Mouse (Mus musculus) granulocyte monocyte progenitor cell, adult 5-6 weeks (primary cell): ENCODE measurements around the gene Cubn. TPM values are rescaled to one million over a fixed set of nuclear protein-coding genes. Genes with fewer than 3 reads are reported as not detected.
A peak's percentile ranks its signal among the peaks of the same experiment; 100 is the strongest.

Experiments used
- ATAC-seq: replicated peaks from 2 replicates; pipeline ENCODE4 v1.8.0; 2016; ENCODE audit warnings: mild to moderate bottlenecking, moderate TSS enrichment, inconsistent platforms; ENCODE audit not compliant: poor library complexity, severe bottlenecking
- total RNA-seq, 2 experiments: library from RNA; stranded (forward) in 1 of 2; stranded (reverse) in 1 of 2; fragments of 200-712, 200-1000 nt in 1 of 2; fragments of >200 nt in 1 of 2; fragmentation: Nextera tagmentation in 1 of 2; gene quantifications; 2 replicates each; pipeline ENCODE4 v1.2.3; 2014 to 2017

Gene Cubn
- total RNA-seq, 2 experiments from 2014 or later: not detected

DNA sequence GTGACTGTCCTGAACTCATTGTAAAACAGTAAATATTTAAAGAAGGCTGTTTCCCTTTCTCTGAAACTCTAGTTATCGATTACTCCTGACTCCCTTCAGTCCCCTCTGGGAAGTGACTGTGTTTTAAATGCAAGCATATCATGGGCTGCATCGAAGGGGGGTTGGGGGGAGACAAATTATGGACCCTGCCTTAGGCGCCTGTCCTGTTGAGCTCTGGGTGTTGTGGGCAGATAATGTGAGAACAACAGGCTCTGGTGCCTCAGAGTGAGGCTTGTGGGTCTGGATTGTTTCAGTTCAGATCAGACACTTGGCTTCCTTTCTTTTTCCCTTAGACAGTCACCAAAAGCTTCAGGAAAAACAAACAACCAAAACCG is 119.8 kb downstream of the Cubn start:
- no peak for ATAC-seq

DNA sequence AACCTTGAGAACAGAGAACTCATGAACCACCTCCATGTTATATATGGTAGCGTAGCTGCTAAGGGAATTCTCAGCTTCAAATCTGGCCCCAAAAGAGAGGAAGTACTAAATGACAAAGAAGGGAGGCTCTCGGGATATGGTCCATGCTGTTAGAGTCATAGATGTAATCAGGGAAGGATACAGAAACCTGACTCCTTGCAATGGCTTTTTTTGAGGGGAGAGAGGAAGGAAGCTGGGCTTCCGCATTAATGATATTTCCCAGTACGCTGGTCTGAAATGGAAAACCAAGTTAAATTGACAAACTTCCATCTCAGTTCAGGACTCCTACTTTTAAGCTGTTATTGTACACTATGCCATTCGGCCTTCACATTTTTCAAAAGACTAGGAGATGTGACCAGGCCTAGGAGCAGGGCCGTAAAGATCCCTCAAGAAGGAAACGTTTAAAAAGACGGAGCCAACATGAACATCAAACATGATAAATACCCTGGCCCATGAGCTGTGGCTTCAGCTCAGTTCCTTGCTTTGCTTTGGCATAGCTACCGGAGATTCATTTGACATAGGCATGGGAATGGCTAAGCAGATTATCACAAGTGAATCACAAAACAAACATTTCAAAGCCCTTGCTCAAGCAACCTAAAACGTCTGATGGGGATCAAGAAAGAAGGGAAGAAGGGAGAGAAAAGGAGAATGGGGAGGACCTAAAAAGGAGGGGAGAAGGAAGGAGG is 120.4 kb downstream of the Cubn start:
- ATAC-seq: no peak

DNA sequence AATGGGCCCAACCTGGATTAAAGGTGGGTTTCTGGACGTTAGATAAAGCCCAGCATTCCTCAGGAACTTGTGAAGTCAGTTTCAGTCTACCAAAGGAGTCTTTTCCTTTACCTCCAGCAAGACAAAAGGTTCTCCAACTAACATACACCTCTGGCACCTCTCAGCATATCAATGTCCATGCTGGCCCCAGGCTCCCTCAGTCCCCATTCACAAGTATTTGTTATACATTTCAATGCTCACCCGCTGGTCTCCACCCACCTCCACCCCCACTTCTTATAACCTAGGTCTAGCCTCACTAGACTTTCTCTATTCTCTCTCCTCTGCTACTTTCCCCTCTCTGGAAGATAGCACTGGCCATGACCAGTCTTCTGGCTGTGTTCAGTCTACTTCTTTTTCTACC is 121.1 kb downstream of the Cubn start:
- ATAC-seq: no peak

DNA sequence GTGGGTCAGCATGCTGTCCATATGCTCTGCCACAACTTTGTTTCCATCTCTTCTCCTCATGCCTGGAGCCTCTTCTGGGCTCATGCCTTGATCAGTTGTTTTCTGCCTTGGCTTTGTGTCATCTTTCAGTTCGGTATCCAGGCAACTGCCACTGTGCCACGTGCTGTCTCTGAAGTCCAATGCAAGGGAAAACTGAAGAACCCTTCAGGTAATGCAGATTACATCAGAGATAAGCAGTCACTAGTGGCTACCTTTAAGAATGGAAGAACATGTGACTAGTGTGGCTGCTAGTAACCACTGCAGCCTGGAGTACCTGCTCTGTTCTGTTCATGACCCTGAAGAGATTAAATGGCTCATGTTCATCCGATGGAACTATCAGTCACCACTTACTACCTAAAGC is 123.1 kb downstream of the Cubn start:
- ATAC-seq: no peak

DNA sequence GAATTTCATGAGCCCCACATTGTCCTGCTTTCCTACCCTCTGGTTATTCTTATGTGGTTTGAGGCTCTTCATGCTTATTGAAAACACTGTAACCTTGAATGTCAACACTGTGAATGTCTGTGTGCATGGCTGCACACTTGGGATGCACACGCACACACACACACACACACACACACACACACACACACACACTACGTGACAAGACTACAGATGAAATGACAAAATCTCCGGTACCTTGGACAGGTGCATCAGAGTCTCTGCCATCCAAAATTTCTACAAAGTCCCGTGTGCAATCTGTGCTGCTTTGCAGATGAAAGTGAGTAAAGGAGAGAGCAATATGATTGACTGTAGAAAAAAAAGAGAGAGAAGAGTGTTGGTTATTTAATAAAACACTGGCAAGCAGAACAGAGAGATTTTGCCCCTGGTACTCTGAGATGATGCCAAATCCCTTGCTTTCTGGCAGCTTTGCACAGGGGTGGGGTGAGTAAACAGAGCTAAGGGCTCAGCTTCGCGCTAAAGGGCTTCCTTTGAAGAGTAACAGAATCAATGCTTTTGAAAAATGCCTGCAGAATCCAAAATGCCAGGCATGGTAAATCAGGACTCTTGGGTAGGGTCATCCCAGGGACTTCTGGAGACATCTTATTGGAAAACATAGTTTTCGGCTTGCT is 133.6 kb downstream of the Cubn start:
- no peak for ATAC-seq

DNA sequence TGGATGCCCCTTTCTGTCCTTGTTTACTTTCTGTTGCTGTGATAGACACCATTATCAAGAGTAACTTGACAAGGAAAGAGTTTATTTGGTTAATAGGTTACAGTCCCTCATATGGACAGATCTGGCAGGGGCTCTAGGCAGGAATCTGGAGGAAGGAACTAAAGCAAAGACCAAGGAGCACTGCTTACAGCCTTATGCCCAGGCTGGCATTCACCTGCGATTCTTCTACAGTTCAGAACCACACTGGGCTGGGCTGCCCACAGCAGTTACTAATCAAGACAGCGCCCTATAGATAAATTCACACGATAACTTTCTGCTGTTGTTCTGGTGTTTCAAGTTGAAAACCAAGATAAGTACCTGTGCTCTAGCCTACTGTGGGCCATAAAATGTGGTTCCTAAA is 138.8 kb downstream of the Cubn start:
- ATAC-seq: no peak

DNA sequence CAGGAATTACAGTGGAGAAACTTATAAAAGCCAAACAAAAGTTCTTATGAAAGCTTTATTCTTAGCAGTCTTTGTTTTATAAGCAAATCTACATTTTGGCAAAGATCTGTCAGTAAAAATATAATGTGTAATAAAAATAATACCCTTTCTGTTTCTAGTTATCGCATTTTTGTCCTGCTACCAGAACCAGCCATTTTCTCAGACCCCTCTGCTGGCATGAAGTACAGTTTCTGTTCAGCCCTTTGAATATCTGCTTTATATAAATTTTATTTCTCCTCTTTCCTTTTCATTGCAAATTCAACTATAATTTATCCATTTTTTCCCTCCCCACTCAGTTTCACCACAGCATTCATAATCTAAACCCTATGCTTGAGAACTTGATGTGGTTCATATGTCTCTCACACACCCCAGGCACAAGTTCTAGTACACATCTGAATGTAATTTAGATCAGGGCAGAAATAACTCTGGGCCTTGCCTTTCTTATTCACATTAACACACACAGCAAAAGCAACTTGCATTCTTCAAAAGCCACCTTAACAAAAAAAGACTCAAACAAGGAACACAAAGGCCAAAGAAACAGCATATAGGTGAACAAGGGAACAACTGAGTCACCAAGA is 139.4 kb downstream of the Cubn start:
- no peak for ATAC-seq

DNA sequence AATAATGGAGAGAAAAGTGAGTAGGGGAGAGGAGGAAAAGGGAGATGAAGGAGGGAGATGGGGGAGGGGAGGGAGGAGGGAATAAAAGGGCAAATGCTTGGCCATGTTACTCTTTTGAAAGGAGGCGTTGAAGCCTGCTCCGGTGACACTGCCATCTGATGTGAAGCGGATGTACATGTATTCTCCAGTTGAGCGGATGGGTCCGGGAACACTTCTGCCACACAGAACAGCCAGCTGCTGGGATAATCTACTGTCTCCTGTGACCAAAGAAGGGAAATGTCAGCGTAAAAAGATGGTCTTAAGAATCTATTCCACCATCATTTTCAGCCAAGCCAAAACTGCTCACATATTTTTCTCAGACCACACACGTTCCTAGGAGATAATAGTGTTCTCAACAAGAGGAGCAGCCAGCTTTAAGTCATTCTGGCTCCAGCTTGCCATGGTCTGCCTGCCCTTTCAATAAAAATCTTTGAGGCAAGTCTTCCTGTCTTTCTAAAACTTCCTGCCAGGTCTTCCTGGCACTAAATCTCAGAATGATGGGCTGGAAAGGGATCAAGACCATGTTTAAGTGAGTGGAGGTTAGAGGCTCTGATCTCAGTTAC is 149.2 kb downstream of the Cubn start:
- no peak for ATAC-seq

DNA sequence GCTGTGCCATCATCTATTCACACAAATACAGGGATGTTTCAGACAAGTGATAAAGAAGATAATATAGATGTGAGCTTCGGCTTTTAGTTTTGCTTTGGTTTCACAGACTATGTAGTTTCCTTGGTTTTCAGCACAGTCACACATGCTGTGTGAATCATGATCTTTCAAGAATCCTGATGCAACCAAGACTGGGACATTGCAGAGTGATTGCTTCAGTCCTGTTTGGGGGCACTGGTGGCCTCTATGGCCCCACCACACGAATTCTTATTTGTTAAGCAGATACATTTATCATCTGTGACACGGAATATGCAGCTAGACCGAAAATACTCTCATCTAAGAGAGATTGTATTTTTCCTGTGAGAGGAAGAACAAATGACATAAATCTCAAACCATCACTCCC is 156.2 kb downstream of the Cubn start:
- no peak for ATAC-seq

DNA sequence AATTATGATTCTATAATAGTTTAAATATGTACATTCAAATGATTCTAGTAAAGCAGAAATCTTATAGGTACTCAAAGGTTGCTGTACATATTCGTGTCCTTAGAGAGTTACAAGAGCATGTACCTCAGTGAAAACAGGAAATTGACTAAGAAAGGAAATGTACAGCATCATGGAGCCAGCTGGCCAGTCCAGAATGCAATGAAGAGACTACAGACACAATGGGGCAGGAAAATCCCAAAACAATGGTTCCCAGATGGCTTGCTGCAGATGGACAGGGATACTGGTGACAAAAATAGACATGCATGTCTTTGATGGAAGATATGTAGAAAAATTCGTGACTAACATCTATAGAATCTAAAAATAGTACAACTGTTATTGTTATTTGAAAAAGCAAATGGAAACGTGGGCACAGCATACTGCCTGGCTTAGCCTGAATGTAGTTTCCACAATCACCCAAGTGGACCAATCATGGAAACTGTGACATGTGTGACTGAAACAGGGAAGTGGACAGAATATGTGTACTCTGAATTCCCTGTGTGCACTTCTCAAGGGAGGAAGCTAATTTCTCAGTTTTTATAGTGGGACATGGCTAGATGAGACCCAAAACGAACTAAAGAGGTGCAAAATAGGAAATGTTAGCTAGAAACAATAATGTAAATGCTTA is 161.7 kb downstream of the Cubn start:
- peak; percentile 93 for ATAC-seq

DNA sequence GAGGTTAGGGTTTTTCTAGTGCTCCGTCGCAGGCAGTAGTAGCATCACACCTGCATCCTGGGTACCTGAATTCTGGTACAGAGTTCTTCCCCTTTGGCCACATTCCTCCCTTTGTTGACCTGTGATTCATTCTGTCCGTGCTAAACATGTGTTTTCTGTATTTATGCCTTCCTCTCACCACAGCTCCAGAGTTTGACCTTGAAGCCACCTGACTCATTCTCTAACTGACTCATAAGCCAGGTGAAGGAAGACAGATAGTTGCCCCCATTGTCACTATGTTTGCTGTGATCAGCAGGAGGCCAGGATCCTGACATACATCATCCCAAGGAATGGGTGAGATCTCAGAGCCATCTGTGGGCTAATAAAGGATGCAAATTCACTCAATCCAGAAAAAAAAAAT is 188.2 kb downstream of the Cubn start:
- no peak for ATAC-seq

DNA sequence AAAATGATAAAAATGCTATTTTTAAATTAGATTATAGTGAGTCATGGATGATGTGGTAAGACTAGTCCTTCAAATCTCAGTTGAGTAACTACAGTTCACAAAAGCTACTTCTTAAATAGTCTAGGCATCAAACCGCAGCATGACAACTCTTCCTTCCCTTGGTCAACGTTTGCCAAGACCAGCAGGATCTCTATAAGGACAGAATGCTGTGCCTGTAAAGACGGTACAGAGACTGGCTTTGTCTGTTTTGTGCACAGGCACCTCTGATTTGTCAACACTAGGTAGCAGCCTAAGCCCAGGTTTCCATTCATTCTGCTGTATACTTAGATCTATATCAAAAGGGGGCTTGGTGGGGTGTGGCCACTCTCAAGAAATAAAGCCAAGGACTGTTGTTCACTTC is 192.6 kb downstream of the Cubn start:
- peak; percentile 100 for ATAC-seq

DNA sequence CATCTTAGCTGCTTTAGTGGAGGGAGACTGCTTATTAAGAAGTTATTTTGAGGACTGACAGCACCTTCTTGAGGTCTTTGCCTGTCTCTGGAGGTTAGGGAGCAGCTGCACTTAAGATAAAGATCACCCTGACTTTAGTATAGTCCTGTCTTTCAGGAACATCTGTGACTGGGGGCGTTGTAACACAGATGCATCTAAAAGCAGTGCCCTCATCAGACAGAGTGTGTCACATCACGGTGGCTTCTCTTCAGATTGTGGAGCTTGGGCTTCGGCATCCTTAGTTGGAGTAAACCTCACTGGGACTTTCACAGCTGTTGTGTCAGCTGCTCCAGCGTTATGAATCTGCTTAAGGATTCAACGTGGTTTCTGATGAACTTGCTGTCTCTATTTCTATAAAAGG is 193.9 kb downstream of the Cubn start:
- ATAC-seq: no peak

DNA sequence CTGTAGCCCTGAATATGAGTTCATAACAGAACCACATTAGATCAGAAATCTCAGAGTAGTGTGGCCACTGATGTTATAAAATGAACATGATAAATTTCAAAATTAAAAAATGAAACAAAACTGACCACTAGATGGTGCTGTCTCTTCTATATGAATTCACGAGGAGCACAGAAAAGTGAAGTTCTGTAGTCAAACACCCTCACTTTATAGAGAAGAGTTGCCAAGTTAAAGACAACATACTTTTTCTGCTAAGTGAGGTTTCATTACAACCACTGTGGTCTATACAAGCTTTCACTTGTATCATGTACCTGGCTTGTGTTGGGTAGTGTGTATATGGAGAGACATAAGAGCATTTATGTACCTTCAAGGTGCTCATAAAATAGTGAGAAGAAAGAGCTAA is 201.0 kb downstream of the Cubn start:
- peak; percentile 72 for ATAC-seq

DNA sequence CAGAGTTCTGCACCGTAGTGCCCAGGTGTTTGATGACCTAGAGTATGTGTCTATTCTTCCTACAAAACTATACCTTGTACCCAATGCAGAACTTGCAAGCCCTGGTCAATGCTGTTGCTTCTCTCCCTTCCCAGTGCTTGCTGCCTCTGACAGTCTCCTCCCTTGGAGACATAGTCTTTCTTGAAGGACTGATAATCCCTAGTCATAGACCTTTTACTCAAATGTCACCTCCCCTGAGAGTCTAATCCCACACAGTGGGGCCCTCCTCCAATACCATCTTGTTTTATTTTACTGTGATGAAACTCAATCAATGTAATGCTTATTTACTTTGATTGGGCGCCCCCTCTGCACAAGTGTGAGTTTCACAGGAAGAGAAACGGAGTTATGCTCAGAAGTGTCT is 201.5 kb downstream of the Cubn start:
- ATAC-seq: no peak

DNA sequence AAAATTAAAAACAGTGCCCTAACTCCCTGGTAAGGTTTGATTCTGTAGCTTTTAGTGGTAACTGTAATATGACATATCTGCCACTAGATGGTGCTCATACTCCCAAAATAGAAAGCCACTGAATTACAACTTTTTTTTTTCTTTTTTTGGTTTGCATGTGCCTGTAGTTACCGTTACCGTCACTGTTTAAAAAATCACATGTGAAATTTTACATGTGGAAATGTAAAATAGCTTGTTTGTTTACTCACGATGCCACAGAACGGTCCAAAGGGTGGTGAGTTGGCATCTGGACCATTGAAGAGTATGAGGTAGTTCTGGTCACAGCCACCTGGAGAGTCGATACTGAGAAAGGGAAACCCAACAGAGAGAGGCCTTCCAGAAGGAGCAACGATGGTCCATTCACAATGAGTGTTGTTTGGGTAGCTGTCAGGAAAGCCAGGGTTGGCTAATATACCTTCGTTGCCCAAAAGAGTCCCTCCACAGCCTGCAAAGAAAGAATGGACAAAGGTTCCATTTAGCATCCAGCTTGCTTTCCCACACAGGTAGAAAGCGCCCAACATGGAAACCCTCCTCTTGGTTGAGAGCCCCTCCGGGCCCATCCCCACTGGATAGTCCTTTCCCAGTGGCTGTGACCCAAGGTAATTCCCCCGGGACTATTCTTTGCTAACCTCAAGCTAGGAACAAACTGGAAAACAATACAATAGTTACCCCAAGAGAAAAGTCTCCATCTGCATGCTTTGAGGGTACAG is 213.3 kb downstream of the Cubn start:
- ATAC-seq: peak; percentile 63

DNA sequence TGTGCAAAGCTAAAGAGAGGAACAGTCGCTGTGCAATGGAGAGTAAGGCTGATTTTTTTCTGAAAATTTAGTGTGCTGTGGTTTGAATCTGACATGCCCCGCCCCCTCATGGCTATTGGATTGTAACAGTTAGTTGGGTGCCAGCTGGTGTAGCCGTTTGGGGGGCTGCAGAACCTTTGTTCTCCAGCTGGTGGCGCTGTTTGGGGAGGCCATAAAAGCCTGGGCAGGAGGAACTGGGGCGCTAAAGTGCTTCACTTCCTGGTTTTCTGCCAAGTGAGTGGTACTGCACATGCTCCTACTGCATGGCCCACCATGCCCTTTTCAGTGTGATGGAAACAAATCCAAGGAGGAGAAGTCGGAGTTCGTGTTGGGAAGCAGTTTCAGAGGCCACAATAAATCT is 215.7 kb downstream of the Cubn start:
- ATAC-seq: no peak

DNA sequence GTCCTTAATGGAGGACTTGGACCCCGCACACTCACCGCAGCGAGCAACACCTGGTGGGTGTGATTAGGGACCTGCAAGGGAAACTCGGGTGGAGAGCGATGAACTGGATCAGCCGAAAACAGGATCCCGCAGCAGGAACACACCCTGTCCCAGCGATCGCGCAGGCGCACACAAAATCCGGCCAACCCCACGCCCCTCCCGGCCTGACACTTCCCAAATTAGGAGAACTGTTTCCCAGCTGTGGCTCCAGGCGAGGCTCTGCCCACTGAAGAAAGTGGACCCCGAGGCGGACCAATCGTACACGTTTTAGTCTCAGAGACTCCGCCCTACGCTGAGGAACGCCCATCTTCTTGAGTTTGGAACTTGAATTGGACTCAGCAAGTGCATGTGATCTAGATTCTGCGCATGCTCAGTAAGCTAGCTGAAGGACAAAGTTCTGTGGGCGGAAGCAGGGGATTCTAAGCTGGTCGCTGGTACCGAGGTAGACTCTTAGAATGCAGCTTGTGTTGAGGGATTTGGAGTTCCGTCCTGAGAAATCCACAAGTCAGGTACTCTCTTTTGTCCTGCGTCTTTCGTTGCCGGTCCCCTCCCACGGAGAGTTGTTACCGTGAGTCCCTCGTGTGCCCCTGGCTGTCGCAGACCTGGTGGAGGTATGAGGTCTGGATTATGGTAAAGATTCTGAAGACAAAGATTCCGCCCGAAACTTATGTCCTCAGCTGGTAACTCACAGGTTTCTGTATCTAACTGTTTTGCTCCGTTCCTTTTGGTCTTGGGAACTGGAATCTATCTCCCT is 220.3 kb downstream of the Cubn start, which contains the start of gene Rsu1:
Gene Rsu1 (minus strand): TSS at position 251 of the 793 bp plus-strand sequence.
- ATAC-seq: peak; percentile 88

DNA sequence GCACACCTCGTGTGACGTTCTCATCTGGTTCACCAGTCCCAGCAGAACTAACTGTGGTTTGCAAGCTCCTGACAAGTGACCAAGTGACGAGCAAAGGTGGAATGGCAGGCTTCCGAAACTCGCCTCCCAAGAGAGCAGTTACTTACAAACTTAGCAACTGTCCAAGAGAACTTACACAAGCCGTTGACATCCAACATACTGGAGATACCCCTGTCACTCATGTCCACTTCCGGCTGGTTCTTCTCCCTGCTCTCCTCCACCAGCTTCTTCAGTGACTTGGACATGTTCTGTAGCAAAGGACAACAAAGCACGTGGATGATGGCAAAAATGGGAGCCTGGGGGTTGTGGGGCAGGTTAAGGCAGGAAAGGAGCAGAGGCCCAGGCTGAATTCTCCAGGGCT is 220.9 kb downstream of the Cubn start:
- peak; percentile 10 for ATAC-seq
